Mouse (Mus musculus) T-cell, adult 2 months (primary cell): ENCODE measurements around the gene Lrrc49.

Source experiments
- DNase-seq: peaks from one replicate; pipeline ENCODE4 v3.0.0; 2022; ENCODE audit warnings: low spot score

The Lrrc49 gene

DNA sequence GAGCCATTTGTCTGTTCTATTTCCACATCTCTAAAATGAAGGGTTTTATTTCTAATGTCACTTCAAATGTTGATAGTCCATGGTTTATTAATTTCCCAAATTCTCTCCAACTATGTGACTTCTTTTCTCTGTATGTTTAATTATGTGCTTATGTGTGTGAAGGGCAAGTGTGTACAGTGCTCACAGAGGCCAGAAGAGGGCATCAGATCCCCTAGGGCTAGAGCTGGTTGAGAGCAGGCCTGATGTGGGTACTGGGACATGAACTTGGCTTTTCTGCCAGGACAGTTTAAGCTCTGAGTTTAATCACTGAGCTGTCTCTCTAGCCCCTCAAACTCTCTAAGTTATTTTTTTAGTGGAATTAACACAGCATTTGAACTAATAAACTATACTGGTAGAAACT is 13.2 kb downstream of the Lrrc49 start:
- no peak for DNase-seq

DNA sequence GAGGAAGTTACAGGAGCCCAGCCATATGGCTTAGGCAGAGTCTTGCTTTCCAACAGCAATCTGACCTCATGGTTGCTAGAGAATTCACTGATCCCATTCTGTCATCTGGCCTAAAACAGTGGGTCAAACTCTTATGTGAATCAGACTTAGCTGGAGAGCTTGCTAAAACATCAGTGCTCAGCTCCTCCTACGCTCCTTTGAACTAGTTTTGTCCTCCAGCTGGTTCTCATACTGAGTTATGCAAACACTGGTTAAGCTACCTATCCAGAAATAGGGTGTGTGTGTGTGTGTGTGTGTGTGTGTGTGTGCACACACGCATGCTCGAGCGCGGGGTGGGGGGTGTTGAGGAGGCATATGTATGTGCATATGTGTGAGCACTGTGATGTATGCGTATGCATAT is 15.4 kb downstream of the Lrrc49 start:
- DNase-seq: no peak

DNA sequence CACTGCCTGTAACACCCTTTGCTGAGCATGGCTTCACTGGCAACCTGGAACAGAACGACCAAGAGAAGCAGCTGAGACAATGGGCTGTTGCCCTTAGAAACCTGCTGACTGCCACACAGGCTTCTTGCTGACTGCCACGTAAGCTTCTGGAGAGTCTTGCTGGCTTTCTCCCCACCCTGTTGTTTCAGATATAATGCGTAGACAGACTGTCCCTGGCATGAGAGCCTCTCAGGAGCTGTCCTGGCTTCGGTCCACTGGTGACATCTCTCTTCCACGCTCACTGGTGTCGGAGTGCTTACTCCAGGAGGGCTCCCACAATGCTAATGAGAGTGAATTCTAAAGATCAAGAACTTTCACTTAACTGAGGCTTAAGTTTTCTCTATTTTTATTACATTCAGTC is 19.1 kb downstream of the Lrrc49 start:
- DNase-seq: no peak

DNA sequence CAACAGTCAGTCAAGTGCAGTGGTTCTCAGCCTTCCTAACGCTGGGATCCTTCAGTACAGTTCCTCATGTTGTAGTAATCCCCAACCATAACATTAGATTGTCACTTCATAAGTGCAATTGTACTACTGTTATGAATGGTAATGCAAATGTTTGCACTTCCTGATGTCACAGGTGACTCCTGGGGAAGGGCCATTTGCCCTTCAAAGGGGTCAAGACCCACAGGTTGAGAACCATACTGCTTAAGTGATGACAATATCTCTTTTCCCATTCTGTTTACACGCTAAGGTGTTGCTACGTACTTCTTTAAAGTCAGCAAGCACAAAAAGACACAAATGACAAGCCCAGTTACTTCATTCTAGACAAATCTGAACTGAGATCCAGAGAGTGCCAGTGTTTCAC is 22.4 kb downstream of the Lrrc49 start:
- no peak for DNase-seq

DNA sequence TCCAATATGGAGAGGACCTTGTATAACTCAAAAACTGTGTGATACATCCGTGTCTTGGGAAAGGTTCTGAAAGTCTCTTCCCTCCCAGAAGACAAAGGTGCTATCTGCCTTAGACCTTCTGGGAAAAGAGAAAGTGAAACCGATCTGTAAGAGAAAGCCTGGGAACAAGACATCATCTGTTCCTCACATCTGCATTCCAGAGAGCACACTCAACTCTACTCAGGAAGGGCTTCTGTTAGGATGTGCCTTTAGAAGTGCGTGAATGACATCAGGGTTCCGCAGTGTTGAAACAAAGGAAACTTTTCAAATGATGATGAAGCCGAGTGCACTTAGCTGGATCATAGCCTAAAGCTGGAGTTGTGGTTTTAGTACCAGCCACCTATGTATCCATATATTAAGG is 23.1 kb downstream of the Lrrc49 start:
- no peak for DNase-seq

DNA sequence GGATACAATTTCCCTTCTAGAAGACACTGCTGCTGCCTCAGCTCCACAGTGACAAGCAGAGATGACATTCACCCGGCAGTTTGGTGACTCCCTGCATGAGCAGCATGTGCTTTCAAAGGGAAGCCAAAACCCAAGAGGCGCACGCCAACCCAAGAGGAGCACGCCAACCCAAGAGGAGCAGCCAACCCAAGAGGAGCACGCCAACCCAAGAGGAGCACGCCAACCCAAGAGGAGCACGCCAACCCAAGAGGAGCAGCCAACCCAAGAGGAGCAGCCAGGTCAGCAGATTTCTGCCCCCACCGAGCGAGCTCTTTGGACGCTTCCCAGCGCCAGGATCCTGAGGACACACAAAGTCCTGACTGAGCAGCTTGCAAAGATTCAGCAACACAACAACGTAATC is 23.6 kb downstream of the Lrrc49 start:
- no peak for DNase-seq

DNA sequence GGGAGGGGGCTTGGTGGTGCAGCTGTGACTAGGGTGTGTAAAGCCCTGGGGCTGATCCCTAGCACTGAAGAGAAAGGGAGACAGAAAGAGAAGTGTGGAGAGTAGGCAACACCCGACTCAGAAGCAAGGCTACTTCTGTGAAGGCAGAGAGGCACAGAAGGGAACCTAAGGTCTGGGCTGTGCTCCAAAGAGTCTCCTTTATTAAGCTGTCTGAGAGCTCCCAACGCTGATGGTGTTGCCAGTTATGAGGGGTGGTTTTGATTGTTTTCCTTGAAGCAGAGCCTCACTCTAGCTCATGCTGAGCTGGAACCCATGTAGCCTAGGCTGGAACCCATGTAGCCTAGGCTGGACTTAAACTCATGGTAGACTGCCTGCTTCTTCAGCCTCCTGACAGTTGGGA is 25.0 kb downstream of the Lrrc49 start:
- DNase-seq: no peak

DNA sequence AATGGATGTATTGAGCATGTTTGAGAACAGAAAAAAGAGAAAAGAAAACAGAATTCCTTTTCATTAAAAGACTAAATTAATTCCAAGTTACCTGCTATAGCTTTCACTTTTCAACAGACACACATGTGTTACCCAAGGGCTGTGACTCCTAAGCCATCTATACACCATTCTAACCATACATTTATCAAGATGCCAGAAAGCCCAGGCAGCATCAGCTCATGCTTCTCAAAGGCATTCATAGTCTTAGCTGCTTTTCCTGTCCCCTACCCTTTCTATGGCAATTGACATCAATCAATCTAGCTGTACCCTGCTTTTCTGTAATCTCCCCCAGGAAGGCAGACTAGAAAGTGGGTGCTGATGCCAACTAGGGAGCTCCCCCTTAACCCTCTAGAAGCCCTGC is 34.4 kb downstream of the Lrrc49 start:
- DNase-seq: no peak

DNA sequence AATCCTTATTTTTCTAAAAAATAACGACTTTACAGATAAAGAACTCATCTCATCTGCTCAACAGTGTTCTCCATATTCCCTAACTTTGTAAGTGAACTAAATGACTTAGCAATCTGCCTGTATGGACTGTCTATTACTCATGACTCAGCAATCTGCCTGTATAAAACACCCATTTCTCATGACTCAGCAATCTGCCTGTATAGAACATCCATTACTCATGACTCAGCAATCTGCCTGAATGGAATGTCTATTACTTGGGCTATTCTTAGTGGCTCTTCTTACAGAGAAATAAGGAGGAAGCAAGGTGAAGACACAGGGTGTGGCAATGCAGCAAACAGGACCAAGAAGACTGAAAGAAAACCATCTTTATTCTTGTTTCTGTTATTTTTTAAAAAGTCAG is 34.8 kb downstream of the Lrrc49 start:
- DNase-seq: no peak

DNA sequence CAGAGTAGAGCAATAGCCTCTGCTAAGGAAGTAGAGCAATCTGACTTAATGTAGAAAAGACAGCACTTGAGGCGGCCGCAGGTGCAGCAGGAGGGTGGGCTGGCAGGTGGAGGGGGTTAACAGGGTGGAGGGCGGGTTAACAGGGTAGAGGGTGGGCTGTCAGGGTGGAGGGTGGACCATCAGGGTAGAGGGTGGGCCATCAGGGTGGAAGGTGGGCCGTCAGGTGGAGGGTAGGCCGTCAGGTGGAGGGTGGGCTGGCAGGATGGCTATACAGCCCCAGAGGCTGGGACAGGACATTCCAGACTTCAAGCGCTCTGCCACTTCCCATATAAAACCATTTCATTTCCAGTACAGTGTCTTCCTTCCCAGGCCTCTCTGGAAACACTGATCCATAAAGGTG is 37.7 kb downstream of the Lrrc49 start:
- DNase-seq: no peak

DNA sequence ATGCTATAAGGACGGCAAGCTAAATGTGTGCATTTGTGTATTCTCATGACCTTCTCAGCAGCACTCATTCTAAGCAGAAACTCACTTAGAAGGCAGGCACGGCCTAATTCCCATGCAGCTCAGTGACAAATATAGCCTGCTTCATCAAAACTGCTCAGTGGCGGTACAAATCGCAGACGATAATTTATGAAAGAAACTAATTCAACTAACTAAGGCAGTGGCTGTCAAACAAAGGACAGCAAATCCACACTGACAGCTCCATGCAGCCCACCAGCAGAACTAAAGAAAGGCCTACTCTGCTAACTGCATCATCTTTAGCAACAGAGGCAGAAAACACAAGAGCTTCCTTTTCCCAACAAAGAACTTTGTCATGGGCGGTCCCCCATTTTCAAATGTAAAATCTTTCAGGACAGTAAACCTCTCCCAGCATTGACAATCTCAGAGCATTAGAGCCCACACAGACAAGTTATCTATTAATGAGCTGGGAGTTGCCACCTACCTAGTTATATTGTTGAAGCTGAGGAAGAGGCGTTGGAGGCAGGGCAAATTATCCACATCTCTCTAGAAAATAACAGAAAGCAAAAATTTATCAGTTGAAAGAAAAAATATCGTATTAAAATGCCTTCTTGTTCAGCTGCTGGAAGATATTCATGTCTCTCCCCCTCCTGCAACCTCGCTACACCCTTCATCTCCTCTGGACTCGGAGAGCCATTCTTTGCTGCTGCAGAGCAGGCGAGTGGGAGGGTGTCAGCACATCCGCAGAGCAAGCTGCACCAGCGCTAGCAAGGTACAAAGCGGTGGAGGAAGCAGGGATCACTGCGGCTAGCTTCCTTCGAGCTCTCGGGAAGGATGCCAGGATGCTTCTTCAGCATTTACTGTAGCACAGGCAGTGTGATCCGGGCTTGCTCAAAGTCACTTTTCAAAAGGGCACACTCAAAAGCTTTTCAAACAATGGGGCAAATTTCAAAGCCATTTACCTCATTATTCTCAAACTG is 38.7 kb downstream of the Lrrc49 start:
- DNase-seq: no peak

DNA sequence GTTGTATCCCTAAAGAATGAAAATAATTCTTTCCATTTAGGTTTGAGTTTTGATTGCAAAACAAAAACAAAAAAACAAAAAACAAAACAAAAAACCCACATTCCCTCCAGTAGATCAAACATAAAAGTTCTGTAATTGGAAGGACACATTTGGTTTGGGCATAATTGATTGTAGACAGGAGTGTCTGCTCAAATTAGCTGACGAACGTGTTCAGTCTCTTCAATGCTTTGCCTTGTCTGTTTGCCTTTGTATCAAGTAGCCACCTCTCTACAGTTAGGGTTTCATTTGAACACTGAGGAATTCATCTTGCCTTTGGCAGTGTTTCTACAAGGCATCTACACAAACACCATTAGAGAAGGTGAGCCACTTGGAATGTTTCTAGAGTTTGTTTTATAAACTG is 54.4 kb downstream of the Lrrc49 start:
- DNase-seq: no peak

DNA sequence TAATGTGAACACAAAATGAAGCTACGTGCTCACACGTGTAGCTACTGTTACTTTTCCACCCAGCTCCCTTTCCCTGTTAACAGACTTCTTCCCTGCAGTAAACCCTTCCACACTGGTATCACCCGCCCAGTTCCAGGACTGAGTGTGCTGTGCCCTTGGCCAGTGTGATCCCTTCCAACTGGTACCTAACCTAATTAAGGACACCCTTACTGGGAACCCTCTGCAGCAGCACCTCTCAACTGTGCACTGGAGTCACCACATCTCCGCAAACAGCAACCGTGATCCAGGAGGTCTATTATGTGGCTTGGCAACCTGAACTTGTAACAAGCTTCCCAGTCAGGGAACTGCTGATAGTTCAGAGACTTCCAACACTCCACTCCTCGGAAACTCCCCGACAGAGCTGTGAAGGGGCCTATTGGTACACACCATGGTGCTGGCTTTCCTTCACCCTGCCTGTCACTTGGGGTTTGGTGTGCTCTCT is 61.6 kb downstream of the Lrrc49 start:
- DNase-seq: no peak

DNA sequence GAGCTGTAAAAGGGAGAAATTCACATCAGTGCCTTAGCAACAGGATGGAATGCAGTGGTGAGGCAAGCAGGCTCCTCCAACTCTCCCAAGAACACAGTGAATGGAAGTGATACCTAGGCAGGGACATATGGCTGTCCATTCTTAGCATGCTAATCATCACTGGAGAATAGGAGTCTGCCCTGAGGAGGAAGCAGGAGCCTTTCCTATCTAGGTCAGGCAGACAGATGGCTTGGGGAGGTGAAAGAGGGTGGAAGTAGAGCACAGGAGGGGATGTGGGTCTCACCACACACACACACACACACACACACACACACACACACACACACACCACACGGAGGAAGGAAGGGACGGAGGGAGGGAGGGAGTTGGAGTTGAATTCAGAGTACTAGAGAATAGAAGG is 62.1 kb downstream of the Lrrc49 start:
- no peak for DNase-seq

DNA sequence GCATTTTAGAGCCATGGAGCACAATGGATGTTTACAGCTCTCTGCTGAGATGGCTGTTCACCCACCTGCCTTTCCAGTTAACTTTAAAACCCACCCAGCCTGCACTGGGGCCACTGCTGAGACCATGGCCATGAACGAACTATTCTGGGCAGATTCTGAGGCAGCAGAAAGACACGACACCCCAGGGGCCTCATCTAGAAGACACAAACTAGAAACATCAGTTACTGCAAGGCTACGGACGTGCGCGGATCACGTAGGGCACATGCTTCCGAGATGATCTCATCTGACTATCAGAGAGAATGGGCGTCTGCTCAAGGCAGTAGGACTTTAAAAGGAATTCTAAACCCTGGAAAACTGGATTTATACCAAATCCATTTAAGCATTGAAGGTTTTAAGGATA is 71.0 kb downstream of the Lrrc49 start:
- no peak for DNase-seq

DNA sequence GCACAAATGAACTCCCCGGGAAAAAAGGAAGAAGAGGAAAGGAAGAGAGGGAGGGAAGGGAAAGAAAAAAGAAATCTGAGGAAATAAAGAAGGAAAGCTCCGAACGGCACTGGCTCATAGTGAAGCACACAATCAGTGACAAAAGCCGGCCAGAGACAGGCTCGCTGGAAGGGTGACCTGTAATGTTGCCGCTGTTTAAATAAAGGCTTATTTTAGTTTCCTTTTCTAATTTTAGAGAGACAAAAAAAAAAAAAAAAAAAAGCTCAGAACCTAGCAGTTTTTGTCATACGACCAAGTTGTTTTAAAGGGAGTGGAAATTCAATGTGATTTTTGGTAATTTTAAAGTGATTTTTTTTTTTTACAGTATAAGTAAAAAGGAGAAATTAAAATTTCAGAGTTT is 71.6 kb downstream of the Lrrc49 start:
- no peak for DNase-seq

DNA sequence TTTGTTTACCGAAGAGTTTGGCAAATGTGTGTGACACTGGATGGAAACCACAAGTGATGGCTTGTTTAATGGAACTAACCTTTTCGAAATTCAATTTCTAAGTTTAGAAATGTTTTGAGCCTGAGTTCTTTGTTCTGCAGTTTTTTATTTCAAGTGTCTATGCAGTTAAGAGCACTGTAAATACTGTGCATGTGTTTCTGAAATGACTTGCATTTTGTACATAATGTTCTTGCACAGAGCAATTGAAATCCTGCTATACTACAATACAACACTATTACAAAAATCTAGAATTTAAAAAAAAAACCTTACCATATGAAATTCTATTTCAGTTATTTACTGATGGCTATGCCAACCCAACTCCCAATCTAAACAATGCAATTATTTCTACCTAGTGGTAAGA is 75.7 kb downstream of the Lrrc49 start:
- no peak for DNase-seq

DNA sequence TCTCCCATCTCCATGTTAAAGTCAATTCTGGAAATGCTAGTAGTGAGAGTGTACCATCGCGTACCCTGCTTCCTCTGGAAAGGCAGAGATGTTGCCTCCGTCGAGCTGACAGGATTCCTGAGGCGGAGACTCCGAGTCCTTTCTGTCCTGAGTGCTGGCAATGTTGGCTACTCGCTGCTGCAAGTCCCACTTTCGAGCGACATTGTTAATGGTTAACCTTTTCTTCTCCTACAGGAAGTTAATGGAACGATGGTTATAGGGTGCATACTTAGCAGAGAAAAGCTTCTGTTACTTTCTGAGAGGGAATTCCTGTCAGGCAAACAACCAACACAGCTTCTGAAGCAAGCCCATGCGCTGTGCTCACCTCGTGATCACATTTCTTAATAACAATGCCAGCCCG is 77.8 kb downstream of the Lrrc49 start:
- no peak for DNase-seq

DNA sequence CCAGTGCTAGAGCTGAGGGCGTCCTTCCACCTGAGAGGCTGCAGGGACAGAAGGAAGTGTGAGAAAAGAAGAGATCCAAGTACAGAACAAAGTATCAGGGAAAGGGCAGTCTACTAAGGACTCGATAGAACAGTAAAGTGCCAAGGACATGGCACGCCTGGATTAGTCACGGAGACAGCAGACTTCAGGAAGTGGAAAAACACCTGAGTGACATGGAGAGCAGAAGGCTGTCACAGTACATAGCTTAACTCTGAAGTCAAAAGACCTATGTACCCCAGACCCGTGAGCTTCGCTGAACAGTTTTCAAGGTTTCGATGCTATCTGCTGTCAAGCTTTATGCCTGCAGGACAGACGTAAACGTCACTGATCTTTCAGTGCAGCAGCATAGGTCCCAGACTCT is 79.1 kb downstream of the Lrrc49 start:
- DNase-seq: no peak

DNA sequence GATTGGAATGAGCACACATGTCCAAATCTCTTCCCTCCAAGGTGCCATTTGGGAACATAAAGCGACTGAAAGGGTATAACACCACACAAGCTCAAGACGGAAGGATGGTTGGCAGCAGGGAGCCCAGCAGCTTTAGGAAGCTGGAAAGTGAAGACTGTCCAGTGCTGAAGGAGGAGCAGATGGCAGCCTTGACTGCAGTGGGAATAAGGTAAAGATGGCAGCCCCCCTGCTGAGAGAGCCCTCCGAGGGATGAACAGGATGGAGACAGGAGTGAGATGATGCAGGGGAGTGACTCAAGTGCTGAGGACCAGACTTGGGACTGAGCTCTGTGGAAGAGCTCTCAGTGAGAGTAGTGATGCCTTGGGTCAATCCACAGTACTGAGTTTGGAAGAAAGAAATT is 79.9 kb downstream of the Lrrc49 start:
- no peak for DNase-seq

DNA sequence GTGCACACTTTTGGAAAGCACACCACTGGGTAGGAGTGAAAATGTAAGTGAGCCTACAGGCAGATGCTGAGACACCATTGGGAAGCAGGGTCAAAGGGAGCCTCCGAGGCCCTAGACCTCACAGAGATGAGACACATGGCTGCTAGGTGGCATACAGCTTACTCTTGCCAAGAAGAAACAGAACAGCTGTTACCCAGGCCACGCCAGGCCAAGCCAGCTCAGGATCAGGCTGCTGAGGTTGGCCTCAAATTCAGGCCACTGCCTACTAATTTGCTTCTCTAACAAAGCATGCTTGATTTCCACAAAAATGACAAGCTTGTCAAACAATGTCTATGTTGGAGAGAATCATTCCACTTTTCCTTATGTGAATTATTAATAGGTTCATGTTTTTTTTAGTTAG is 83.0 kb downstream of the Lrrc49 start:
- no peak for DNase-seq

DNA sequence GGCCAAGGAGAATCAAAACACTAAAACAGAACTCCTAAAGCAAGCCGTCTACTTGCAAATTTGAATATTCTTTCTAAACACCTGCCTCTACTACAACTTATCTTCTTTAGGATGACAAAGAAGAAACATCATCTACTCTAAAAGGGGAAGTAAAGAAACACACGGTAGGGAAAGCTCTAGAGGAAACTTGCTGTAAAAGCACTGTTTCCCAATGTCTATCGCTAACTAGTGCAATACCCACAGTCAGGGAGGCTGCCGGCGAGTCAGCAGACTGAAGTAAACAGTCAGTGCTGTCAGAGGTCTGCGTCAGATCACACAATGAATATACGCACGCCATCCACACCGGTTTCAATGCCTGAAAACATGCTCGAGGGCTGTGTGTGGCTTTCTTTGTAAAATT is 86.0 kb downstream of the Lrrc49 start:
- no peak for DNase-seq

DNA sequence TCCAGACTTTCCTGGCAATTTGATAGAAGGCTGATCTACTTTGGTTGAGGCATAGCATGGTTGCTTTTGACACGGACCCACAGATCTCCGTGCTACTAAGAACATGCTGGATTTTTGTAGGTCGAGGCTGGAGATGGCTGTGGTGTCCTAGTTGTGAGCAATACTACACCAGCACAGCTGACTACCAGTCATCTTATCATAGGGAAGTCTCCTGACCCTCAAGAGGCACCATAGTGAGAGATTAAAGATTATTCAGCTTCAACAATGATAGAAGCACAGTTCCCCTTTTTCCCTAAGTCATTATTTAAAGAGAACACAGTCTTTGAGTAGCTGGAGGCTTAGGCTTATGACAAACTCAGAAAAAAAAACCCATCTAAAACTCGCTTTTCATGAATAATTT is 87.7 kb downstream of the Lrrc49 start:
- DNase-seq: no peak

DNA sequence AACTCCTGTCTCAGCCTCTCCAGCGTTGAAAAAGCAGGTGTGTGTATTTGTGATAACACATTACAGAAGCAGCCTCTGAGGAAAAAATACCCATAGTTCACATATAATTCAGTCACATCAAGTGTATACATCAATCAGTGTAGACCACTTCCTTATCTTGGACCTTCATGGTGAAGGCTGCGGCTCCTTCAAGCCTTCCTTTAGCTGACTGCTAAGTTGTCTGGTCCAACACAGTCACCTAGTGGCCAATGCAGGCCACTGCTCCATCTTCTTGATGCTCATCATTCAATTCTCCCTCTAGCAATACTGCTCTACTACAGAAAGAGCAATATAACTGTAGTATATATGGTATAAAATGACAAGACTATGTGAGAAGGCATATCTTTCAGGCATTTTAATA is 88.5 kb downstream of the Lrrc49 start:
- no peak for DNase-seq
